29 mouse cellular contexts compared by ENCODE assay signal in genomic region chr11:6999329-6999728, GRCm38 (mm10).
DNase-seq lines count a peak whose midpoint lies in the region; ATAC-seq and TF ChIP-seq lines count a peak whose summit lies in the region.
"Had no signal": no experiment of that assay in that cellular context is flagged by ENCODE, and none has a peak within 500 bp of the region (broad histone marks: within the 10 kb centered on the region; RNA-seq: fewer than 3 reads in every experiment).

No protein-coding gene starts in this region.

- H3K4me3 ChIP-seq in kidney, postnatal 0 days (replicated peaks; ENCODE audit: low read depth, low read length) = no peak overlapping the region
- no peak overlapping the region for H3K4me3 ChIP-seq in stomach, postnatal 0 days (ENCODE audit: low read depth, low read length)
- H3K4me3 ChIP-seq: embryonic facial prominence, embryonic 12.5 days; forebrain, embryonic 15.5 days; gastrocnemius, adult 2 months; heart, embryonic 15.5 days; hindbrain, embryonic 13.5 days; limb, embryonic 12.5 days; lung, embryonic 15.5 days; midbrain, embryonic 10.5 days; midbrain, embryonic 15.5 days; neural tube, embryonic 15.5 days had no signal

- no peak overlapping the region for H3K4me2 ChIP-seq in kidney, postnatal 0 days (ENCODE audit: low read length)
- no peak overlapping the region for H3K4me2 ChIP-seq in stomach, postnatal 0 days (replicated peaks; ENCODE audit: low read depth)
- H3K4me2 ChIP-seq: embryonic facial prominence, embryonic 12.5 days; forebrain, embryonic 15.5 days; heart, embryonic 15.5 days; hindbrain, embryonic 13.5 days; limb, embryonic 12.5 days; lung, embryonic 15.5 days; midbrain, embryonic 15.5 days; neural tube, embryonic 15.5 days had no signal

- peak; percentile 33 for DNase-seq in heart, adult 11 months
- DNase-seq in heart, adult 9 months (ENCODE audit: low spot score in 2 of 2) = no peak
- peak; percentile 31 for DNase-seq in kidney, postnatal 0 days (ENCODE audit: low spot score)
- no peak for DNase-seq in kidney, adult 18-20 months
- DNase-seq in brain, adult 2 months (ENCODE audit: low read depth, low spot score) = peak; percentile 68
- DNase-seq in stomach, postnatal 0 days (ENCODE audit: low spot score) = peak; percentile 4
- no peak for DNase-seq in gastrocnemius, adult 18-20 months (ENCODE audit: low spot score)
- DNase-seq: adrenal gland, postnatal 14 days; cerebellum, adult 11-12 months; cerebellum, adult 9-11 months; embryo, embryonic 11 days; gastrocnemius, adult 2 months; heart, postnatal 36 days; kidney, postnatal 14 days; retina, postnatal 1 day; right cerebral cortex, postnatal 25 days; spleen, adult 18-20 months; thymus, postnatal 4 days had no signal

- no peak overlapping the region for H3K9ac ChIP-seq in kidney, postnatal 0 days (ENCODE audit: low read depth, low read length)
- no peak overlapping the region for H3K9ac ChIP-seq in stomach, postnatal 0 days (ENCODE audit: low read length)
- H3K9ac ChIP-seq: embryonic facial prominence, embryonic 12.5 days; forebrain, embryonic 15.5 days; heart, embryonic 15.5 days; hindbrain, embryonic 13.5 days; limb, embryonic 12.5 days; lung, embryonic 15.5 days; midbrain, embryonic 15.5 days; neural tube, embryonic 15.5 days had no signal

- TF ChIP-seq CTCF in kidney, postnatal 0 days (IDR thresholded peaks at IDR 0.05; ENCODE audit: low read depth) = no peak
- TF ChIP-seq CTCF in stomach, postnatal 0 days (IDR thresholded peaks at IDR 0.05; ENCODE audit: low read depth) = no peak

- H3K27me3 ChIP-seq in kidney, postnatal 0 days (ENCODE audit: insufficient read depth, low read length) = no peaks in the 10 kb centered on the region
- H3K27me3 ChIP-seq in stomach, postnatal 0 days (ENCODE audit: control insufficient read depth, insufficient read depth, low read length) = no peaks in the 10 kb centered on the region
- H3K27me3 ChIP-seq: embryonic facial prominence, embryonic 12.5 days; forebrain, embryonic 15.5 days; heart, embryonic 15.5 days; hindbrain, embryonic 13.5 days; limb, embryonic 12.5 days; lung, embryonic 15.5 days; midbrain, embryonic 15.5 days; neural tube, embryonic 15.5 days had no signal

- TF ChIP-seq EP300 in stomach, postnatal 0 days (optimal IDR thresholded peaks at IDR 0.05) = no peak

- H3K4me1 ChIP-seq in kidney, postnatal 0 days (replicated peaks; ENCODE audit: insufficient read depth, low read length) = peaks cover 14% of the 10 kb centered on the region; the same call in 1 of the 2 replicates
- no peaks in the 10 kb centered on the region for H3K4me1 ChIP-seq in stomach, postnatal 0 days (replicated peaks; ENCODE audit: control insufficient read depth, insufficient read depth)
- H3K4me1 ChIP-seq: embryonic facial prominence, embryonic 12.5 days; forebrain, embryonic 15.5 days; hindbrain, embryonic 13.5 days; limb, embryonic 12.5 days; lung, embryonic 15.5 days; midbrain, embryonic 15.5 days had no signal

- no peak for ATAC-seq in kidney, postnatal 0 days (replicated peaks; ENCODE audit: low FRiP score, low read depth)
- ATAC-seq in stomach, postnatal 0 days (ENCODE audit: low FRiP score, low TSS enrichment) = no peak
- ATAC-seq: CD4-positive, CD25-positive, alpha-beta regulatory T cell, adult 4 months; forebrain, embryonic 15.5 days; intestine, postnatal 0 days; midbrain, embryonic 15.5 days had no signal

- H3K9me3 ChIP-seq in kidney, postnatal 0 days (replicated peaks; ENCODE audit: low read length) = no peaks in the 10 kb centered on the region
- H3K9me3 ChIP-seq in stomach, postnatal 0 days (ENCODE audit: control insufficient read depth, low read length) = no peaks in the 10 kb centered on the region
- H3K9me3 ChIP-seq: embryonic facial prominence, embryonic 12.5 days; forebrain, embryonic 15.5 days; heart, embryonic 15.5 days; hindbrain, embryonic 13.5 days; limb, embryonic 12.5 days; lung, embryonic 15.5 days; midbrain, embryonic 10.5 days; midbrain, embryonic 15.5 days; neural tube, embryonic 15.5 days had no signal

- H3K36me3 ChIP-seq in kidney, postnatal 0 days (ENCODE audit: insufficient read depth, low read length) = no peaks in the 10 kb centered on the region
- no peaks in the 10 kb centered on the region for H3K36me3 ChIP-seq in stomach, postnatal 0 days (ENCODE audit: control insufficient read depth, insufficient read depth, low read length)
- H3K36me3 ChIP-seq: embryonic facial prominence, embryonic 12.5 days; forebrain, embryonic 15.5 days; heart, embryonic 15.5 days; hindbrain, embryonic 13.5 days; limb, embryonic 12.5 days; lung, embryonic 15.5 days; midbrain, embryonic 10.5 days; midbrain, embryonic 15.5 days; neural tube, embryonic 15.5 days had no signal

- no peak overlapping the region for H3K27ac ChIP-seq in kidney, postnatal 0 days
- no peak overlapping the region for H3K27ac ChIP-seq in stomach, postnatal 0 days (replicated peaks)
- H3K27ac ChIP-seq: embryonic facial prominence, embryonic 12.5 days; forebrain, embryonic 15.5 days; gastrocnemius, adult 2 months; heart, embryonic 15.5 days; hindbrain, embryonic 13.5 days; limb, embryonic 12.5 days; lung, embryonic 15.5 days; midbrain, embryonic 10.5 days; midbrain, embryonic 15.5 days; neural tube, embryonic 15.5 days had no signal

Comparison
In these comparisons a context has a peak if more than half of its experiments do, and no peak if none do; other contexts are left out.
1. DNase-seq: peak in heart, adult 11 months (single experiment), kidney, postnatal 0 days (single experiment), brain, adult 2 months (single experiment) and stomach, postnatal 0 days (single experiment); none in heart, adult 9 months (0 of 2), kidney, adult 18-20 months (single experiment) and gastrocnemius, adult 18-20 months (single experiment).